Mouse (Mus musculus) R1 (cell line): ENCODE data around the gene Camk2b.

Experiments used
- DNase-seq: peaks from one replicate; pipeline ENCODE4 v3.0.0-alpha.2; 2018; ENCODE audit warnings: low read depth, low spot score

Gene Camk2b

DNA sequence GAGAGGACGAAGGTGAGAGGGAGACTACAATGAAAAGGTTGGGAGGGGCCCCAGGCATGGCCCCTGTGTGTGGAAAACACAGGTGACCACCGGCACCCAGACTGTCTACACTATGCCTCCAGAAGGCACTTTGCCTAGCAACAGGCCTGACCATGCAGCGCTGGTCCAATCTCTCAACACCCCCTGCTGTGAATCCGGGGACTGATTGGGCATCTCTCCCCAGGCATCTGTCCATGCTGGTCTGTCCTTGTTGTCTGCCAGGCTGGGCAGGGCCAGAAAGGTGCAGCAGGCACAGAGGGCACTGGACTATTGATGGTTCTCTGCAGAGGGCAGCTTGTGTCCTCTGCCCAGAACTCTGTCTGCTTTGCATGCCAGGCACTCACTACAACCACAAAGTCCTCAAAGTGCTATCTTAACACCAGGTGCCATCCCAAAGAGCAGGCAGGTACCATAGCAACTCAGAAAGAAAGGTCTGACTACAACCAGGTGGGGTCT lies 16.0 kb downstream of the Camk2b start:
- no peak for DNase-seq

DNA sequence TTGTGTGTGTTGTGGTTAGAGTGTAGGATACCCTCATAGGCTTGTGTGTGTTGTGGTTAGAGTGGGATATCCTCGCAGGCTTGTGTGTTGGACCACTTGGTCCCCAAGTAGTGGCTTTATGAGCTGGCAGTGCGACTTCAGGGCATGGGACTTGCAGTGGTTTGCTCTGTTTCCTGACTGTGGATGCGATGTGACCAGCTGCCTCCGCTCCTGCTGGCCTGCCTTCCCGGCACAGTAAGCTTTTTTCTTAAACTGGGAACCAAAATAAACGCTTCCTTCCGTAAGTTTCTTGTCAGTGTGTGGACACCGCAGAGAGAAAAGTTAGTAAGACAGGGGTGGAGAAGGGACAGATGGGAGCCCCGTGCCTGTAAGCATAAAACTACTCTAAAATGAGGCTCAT lies 18.0 kb downstream of the Camk2b start:
- no peak for DNase-seq

DNA sequence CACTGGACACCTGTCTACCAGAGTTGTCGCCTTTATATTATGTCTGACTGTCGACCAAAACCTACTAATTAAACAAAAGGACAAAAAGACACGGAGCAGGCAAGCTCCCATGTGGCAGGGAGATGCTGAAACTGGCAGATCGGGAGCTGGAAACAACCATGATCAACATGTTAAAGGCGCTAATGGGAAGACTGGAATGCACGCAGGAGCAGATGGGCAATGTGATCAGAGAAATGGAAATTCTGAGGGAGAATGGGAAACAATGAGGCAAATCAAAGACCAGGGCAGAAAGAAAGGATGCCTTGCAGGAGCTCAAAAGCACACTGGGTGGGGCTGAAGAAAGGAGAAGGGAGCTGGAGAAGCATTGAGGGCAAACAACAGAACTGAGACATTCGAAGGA lies 27.2 kb downstream of the Camk2b start:
- peak; percentile 96 for DNase-seq

DNA sequence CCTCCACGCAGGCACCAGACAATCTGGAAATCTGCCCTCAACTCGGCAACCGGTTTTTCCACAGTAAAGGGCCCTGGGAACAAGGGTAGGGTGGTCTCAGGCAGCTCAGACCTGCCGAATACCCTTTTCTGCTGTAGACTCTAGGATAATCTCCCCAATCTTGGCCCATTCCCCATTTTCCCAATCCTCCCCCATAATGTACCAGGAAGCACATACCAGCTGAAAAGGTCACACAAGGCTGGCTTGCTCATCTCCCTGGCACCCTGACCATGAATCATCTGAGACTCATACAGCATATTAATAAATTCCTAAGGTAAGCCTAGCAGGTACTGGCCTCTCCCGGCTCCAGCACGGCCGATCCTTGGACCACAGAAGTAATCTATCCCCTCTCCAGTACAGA lies 28.5 kb downstream of the Camk2b start:
- no peak for DNase-seq

DNA sequence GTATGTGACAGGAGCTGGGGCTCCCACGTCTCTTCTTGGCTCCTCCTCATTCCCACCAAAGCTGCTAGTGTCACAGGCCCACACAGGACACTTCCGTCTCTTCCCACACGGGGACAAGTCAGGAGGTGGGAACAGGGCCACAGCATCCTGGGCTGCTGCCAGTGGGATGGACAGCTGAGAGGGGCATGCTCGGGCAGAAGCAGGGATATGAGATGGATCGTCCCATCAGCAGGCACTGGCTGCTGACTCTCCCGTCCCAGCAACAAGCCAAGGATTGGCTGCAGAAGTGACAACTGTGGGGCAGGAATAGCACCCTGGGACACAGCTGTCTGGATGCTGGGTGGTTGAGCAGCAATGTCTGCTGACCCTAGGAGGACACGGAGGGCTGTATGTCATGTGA lies 29.0 kb downstream of the Camk2b start:
- no peak for DNase-seq

DNA sequence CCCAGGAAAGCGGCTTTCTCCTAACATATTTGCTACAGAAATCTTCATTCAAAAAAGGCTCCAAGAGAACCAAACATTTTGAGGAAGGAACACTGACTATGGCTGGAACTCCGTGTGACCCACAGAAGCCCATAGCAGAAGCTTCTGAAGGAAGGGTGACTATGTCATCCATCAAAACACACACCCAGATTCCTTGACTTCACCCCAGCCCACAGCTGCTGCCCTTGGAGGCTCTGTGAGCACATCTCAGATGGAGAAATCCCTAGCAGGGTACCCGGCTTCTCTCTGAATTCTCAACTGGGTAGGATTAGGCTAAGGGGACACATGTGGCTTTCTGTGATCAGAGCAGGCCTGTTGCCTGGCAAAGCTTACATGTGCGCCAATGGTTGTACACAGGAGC lies 29.7 kb downstream of the Camk2b start:
- no peak for DNase-seq

DNA sequence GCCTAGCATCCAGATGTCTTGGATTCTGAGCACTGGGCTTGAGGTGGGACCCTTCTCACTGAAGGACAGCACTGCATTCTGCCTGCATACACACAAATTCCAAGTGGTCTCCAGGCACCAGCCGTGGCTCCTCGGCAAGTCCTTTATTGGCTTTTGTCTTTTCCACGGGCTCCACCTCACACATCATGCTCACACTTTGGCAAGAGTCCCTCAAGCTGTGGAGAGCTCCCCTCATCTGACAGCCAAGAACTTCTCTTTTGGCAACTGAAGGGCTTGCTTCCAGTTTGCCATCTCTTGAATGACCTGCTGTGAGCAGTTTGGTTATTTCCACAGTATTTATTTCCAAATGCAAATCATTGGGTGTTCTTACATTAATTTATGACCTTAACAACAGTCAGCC lies 30.6 kb downstream of the Camk2b start:
- no peak for DNase-seq

DNA sequence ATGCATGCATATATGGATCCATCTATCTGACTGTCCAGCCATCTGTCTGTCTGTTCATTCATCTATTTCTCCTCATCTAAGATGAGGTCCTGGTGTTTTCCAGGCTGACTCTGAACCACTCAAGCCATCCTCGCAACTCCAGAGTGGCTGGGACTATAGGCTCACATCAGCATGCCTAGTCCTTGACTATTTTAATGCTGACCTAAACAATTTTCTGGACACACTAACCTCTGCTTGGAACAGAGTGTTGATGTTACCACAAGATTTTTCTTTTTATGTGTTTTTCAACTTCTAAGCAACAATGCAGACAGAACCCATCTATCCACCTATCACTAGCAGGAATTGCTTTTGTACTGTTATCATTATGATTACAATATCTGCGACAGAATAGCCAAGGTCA lies 31.4 kb downstream of the Camk2b start:
- no peak for DNase-seq

DNA sequence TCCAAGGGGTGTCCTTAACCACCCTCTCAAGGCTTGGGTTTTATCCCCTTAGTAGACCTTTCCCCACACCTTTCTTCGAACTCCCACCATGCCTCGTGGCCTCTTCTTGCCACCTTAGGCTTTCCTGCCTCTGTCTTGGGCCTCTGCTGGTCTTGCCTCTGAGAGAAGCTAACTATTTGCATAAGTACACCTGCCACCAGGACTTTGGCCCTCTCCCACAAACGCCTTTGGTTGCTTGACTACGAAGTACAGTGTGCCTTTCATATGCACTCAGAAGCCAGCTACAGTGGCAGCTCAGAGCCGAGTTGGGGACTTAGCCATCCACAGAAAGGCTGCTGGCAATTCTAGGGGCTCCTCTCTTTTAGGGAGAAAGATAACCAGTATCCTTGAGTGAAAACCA lies 32.4 kb downstream of the Camk2b start:
- DNase-seq, result peak; percentile 26

DNA sequence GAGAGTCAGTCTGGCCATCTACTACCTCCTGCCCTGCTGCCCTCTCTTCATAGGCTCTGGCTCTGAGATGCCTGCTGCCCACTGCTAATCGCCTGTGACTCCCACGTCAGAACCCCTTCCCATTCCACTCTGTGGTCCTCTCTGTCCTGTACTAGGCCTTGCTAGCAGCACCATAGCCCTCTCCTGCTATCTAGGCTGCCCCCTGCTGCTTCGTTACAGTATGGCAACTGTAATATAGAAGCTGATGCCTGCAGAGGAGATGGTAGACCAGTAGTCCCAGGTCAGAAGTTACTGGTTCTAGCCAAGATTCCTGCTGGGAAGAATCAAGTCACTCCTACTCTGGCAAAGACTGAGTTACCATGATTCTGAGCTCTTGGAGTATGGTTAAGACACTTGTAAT lies 33.0 kb downstream of the Camk2b start:
- peak; percentile 76 for DNase-seq

DNA sequence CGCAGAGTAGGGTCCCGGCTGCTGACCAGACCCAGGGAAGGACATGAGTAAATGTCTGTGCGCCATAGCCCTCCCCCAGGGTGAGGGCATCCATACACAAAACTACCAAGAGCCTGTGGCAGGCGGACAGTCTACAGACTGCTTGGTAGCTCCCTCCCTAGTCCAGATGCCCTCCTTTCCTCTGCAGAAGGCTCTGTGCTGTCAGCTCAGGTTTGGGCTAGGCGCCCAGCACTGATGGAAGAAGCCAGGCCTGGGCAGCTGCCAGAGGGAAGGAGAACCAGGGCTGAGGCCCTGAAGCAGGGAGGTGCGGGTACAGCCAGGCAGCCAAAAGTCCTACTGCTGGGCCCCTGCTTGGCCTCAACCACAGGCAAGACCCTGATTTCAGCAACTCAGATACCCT lies 35.5 kb downstream of the Camk2b start:
- DNase-seq, result no peak

DNA sequence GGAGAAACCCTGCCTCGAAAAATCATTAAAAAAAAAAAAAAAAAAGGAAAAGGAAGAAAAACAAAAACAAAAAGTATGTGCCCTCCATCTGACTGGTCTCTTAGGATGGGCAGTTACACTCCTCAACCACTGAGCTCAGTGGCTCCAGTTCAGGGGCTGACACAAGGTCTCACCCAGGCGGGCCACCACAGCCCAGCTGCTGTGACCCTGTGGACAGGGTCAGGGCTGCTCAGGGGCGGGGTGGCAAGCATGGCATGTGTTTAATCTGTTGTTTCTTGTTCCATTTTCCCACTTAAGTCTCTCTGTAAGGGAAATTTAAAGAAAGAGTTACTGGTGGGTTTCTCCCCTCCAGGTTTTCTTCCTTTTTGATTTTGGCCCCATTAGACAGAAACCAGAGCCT lies 36.4 kb downstream of the Camk2b start:
- DNase-seq, result no peak

DNA sequence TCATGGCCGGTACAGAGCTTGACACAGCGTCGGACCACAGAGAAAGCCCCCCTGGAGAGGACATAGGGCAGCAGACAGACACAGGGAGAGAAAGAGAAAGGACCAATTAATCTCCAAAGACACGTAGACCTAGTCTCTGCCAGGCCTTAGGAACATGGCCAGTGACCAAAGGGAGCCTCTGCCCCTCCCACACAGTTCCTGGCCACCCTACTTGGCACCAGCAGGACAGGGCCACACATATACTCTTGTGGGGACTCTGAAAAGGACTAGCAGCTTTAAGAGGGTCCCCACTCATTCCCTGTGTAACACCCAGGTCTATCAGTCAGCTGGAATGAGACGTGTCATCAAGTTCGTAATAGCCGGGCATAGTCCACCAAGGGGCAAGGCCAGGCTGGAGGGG lies 37.3 kb downstream of the Camk2b start:
- no peak for DNase-seq

DNA sequence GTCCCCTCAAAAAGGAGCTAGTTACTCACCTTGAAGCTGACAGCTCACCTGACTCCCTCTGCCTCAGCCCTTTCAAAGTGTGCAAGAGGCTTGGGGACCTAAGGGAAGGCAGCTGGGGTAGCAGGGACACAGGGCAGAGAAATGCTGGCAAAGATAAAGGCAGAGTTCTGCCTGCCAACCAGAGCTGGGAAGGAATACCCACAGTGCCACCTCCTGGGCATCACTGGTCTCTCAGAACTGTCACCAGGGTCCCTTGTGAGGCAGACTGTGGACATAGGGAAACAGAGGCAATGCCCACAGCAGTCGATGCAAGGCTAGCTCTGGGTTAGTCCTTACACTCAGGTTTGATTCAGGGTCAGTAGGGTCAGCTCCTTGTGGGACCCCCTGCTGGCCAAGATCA lies 39.8 kb downstream of the Camk2b start:
- DNase-seq, result no peak

DNA sequence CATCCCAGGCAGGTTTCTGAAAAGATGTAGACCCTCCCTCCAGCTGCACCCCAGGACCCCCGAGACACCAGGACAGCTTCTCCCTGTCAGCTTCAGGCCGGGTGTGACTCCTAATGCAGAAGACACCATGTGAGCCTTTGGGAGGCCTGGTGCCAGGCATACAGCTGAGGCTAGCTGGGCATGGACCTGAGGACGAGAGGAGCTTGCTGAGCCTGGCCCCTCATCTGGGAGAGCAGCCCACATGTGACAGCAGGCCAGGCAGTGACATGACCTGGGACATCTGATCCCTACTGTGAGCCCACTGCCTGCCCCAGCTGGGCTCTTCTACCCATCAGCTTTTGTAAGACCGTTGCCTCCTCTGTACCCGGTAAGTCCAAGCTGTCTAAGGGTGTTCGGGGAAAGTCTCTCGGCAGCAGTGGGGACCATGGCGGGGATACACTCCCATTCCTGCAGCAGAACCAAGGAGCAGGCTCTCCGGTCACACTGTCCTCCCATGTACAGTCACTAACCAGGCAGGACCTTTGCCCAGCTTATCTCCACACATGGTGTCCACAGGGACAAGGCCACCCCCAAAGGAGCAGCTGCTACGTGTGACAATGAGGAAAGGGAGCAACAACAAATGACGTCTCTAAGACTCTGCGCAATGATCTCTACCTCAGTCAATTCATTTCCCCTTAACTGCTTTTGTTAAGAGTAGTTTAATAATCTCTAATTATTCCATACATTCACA lies 41.1 kb downstream of the Camk2b start:
- DNase-seq, result no peak

DNA sequence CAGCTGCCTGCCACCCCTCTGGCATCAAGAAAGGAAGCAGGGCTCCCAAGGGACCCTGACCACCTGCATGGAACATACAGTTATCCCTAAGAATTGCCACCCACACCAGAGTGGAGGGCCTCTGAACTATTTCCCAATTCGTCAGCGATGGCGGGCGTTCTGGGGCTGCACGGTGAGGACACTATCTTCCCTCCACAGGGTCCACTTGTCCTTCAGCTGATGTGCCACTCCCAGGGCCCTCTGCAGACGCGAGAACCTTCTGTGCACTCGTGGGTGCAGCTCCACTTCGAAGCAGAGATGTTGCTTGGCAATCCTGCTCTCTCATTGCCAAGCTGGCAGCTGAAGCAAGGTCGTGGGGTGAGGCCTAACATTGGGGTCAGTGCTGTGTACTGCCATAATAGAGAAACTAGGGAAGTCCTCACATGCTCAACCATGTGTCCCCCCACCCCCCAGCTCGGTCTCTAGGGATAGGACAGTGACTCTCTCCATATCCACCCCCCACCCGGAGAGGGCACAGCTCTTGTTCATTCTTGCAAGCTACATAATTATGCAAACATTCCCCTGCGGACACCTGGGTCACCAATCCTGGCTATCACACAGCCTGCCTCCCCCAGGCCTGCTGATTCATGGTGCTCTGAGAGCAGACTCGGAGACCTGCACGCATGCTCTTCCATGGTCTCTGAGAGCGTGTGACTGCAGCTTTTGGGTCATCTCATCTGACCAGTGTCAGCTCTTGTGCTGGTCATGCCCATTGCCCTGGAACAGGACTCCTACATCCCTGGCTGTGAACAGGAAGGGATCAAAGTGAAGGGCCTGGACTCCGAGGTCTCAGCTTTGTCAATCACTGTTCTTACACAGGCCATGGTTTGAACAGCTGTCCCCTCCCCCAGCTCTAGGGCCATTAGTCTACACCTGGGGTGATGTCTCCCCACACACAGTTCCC lies 45.0 kb downstream of the Camk2b start:
- DNase-seq, result no peak

DNA sequence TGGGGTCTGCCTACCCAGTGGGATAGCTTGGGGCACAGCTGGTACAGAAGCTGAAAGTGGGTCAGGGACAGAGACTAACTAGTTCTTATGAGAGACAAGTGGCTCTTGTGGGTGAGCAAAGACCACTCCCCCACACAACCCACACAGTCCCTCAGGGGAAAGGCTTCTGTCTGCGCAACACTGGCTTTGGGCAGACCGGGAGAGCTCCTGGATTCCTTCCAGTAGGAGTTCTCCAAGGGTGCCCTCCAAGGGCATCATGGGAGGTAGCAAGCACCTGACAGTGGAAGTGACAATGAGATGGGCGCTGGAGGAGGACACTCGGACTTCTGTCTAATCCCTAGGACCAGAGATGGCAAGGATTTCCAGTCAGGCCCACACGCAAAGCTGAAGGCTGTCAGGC lies 45.8 kb downstream of the Camk2b start:
- DNase-seq, result no peak

DNA sequence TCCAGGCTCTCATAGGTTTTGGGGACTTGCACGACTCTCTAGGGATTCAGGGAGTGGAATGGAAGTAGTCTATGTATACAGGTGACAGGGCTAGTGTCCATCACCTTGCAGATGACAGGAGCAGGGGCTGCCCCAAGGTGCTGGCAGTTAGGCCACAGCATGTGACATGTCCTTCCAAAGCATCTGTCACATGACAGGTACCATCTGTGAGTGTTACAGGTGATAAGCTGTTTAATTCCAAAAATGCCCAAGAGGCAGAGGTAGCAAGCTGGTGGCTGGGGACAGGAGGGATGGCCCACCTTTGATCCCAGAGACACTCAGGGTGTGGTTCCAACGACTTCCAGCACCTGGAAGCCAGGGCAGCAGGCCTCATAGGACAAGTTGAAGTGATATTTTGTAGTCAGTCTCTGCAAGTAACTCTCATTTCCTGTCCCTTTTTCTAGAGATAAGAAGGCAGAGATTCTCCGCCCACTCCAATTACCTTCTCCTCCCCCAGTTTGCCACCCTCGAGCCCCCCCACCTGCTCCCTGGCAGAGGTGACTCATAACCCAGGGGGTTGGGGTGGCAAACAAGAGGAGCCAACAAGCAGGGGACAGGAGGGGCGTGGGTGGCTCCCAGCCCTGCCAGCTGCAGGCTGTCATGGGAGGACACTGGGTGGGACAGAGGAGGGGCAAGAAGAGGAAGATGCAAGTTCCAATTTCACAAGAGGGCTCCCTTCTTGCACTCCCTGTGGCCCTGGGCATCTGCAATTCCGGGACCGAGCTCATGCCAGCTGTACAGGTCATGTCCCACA lies 47.7 kb downstream of the Camk2b start:
- no peak for DNase-seq

DNA sequence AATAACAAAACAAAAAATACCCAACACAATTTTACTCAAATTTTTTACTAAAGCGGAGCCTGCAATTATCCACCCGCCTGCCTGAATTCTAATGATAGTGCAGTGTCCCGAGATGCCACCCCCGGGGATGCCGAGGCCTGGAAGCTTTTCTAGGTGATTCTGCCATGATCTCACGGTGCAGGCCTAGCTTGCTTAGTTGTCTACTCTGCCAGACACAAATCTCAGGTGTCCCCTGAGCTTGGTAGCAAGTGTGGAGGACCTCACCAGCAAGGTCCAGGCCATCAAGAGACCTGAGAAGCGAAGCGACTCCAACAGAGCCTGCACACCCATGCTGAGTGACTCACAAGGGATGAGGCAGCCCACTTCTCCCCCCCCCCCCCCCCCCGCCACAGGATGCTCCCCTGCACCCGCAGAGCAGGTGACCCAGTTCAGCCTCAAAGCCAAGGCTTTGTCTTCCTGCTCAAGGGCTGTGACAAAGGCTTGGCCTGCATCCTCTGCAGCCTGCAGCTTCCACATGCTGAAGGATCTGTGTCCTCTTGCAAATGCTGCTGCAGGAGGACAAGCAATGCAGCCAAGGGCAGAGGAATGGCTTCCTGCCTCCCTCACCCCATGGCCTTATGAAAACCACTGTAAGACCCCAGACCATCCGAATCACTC lies 48.5 kb downstream of the Camk2b start:
- DNase-seq, result no peak

DNA sequence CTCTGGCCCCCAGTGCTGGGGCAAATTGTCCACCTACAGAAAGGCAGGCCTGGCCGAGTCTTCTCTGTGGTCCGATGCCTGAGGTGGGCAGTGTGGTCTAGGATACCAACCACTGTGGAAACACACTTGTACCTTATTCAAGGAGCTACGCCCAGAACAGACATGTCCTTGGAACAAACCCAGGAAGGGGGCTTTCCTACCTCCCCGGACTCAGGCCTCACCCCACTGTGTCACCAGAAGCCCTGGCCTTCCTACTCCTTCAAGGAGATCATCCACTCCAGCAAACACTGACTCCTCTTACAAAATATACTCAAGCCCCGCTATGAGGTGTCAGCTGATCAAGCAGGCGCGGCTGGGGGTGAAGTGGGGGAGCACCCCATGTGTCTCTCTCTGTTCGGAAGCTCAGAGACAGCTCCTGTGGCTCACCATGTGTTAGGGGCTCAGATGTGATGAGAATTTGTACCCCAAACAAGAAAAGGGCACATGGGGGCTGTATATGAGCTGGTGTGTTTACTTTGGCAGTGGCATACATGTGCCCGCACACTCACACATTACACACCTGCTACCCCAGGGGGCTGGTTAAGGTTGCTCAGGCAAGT lies 49.3 kb downstream of the Camk2b start:
- no peak for DNase-seq

DNA sequence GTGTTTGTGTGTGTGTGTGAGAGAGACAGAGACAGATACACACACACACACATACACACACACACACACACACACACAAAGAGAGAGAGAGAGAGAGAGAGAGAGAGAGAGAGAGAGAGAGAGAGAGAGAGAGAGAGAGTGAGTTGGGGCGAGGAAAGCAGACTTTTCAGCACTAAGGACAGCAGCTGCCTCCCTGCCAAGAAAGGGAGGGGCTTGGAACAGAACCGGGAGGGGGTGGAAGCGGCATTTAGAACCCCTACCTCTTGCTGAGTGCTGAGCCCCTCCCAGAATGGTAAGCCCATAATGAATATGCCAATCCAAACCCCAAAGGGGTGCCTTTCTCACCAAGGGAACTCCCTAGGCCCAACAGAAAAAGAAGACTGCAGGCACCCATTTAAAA lies 49.8 kb downstream of the Camk2b start:
- DNase-seq, result peak; percentile 68
